Mouse (Mus musculus) spleen, adult 2 months (tissue): ENCODE measurements around the gene Snx29. TPM values are rescaled to one million over a fixed set of nuclear protein-coding genes. Genes with fewer than 3 reads are reported as not detected.
"Not testable (repeated sequence)": the region's sequence is repeated elsewhere in the genome, so short reads cannot be mapped to it uniquely, and the experiment has no call there.

Source experiments
- DNase-seq, 2 experiments: peaks; one replicate each; pipeline versions ENCODE4 v3.0.0 to v3.0.0-alpha.2; 2012 to 2021; ENCODE audit warnings: low spot score in 2 of 2, low read depth in 1 of 2
- H3K27ac ChIP-seq: fragments of 200-500 bp; 2 replicates; pipeline ENCODE4 v1.5.1; 2012; ENCODE audit warnings: low read length, inconsistent platforms; ENCODE audit not compliant: insufficient read depth
- H3K27me3 ChIP-seq: fragments of 200-500 bp; 2 replicates; pipeline ENCODE4 v1.6.1; 2012; ENCODE audit warnings: mild to moderate bottlenecking, moderate library complexity, low read length, inconsistent platforms; ENCODE audit not compliant: control insufficient read depth, insufficient read depth
- H3K36me3 ChIP-seq: fragments of 200-500 bp; 2 replicates; pipeline ENCODE4 v1.6.1; 2012; ENCODE audit warnings: mild to moderate bottlenecking, low read length, inconsistent platforms; ENCODE audit not compliant: control insufficient read depth, insufficient read depth
- H3K4me1 ChIP-seq: fragments of 200-500 bp; 2 replicates; pipeline ENCODE4 v1.6.1; 2011; ENCODE audit warnings: inconsistent platforms; ENCODE audit not compliant: control insufficient read depth, insufficient read depth, insufficient read length
- H3K4me3 ChIP-seq: fragments of 200-500 bp; 2 replicates; pipeline ENCODE4 v1.5.1; 2011; ENCODE audit warnings: mild to moderate bottlenecking, inconsistent platforms; ENCODE audit not compliant: insufficient read depth, insufficient read length; ENCODE audit errors: extremely low read depth
- CTCF ChIP-seq: fragments of 200-500 bp; IDR thresholded peaks from 2 replicates; pipeline ENCODE4 v1.5.1; 2011; ENCODE audit warnings: mild to moderate bottlenecking, inconsistent platforms; ENCODE audit not compliant: insufficient read depth, insufficient read length, insufficient replicate concordance; ENCODE audit errors: extremely low read depth
- POLR2A ChIP-seq: fragments of 200-500 bp; IDR thresholded peaks from 2 replicates; pipeline ENCODE4 v1.6.1; 2011; ENCODE audit warnings: low read depth, low read length, inconsistent platforms
- WGBS: fragments of 180-500 bp; shearing (Covaris S2); methylation state at CpG from one replicate; pipeline ENCODE4 v1.1.7; 2018; 5-methylcytosine and 5-hydroxymethylcytosine counted together
- polyA plus RNA-seq: library from polyadenylated mRNA; depleted of rRNA; stranded (reverse); fragments of >200 nt; gene quantifications from 2 replicates; pipeline ENCODE4 v1.2.3, GENCODE M21; 2012

Snx29 gene
- polyA plus RNA-seq, 1 experiment: 13.6 TPM

GRCm38 (mm10) chr16:11508341-11508740, 185.6 kb downstream of the Snx29 start:
- no peak overlapping the region for H3K4me3 ChIP-seq
- TF ChIP-seq POLR2A (no peak), CTCF (no peak)
- peaks cover 2% of the 10 kb centered on the region for H3K36me3 ChIP-seq
- WGBS: 91% methylated on average over 7 of the region's 7 CpGs
- no peak overlapping the region for H3K27ac ChIP-seq
- no peaks in the 10 kb centered on the region for H3K27me3 ChIP-seq
- DNase-seq: no peak
- peaks cover 5% of the 10 kb centered on the region for H3K4me1 ChIP-seq

GRCm38 (mm10) chr16:11510416-11510815, 187.7 kb downstream of the Snx29 start:
- Histone ChIP-seq H3K36me3 (peaks cover 2% of the 10 kb centered on the region), H3K27ac (no peak overlapping the region), H3K27me3 (no peaks in the 10 kb centered on the region), H3K4me1 (peaks cover 5% of the 10 kb centered on the region), H3K4me3 (no peak overlapping the region)
- DNase-seq: no peak
- no peak for TF ChIP-seq CTCF
- 91% methylated on average over 2 of the region's 2 CpGs for WGBS

- Histone ChIP-seq H3K4me3 (no peak overlapping the region), H3K36me3 (peaks cover 3% of the 10 kb centered on the region), H3K4me1 (0 out of 2 replicates have a peak, but pooled peaks cover under 1% of the 10 kb centered on the region), H3K27me3 (no peaks in the 10 kb centered on the region), H3K27ac (no peak overlapping the region)
- no peak for DNase-seq
- 84% methylated on average over 3 of the region's 3 CpGs for WGBS
- TF ChIP-seq POLR2A (no peak), CTCF (no peak)
Measured at GRCm38 (mm10) chr16:11510854-11511253, 188.1 kb downstream of the Snx29 start.

DNA sequence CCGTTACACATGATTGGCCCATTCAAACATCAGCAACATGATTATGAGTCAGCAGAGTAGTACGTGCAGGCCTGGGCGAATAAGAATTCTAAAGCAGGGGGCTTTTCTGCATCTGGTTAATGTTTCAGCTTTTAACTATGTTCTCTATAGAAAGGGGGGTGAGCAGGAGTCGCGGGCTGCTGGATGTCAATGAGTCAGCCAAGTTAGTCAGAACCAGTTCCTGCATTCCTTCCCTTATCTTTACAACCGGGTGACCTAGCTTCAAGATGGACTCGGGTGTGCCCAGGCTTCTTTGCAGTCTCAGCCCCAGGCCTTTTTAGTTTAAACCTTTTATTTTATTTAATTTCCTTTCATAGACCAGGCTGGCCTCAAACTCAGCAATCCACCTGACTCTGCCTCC, 189.0 kb downstream of the Snx29 start:
- WGBS: 91% methylated on average over 7 of the region's 7 CpGs
- not testable (repeated sequence) for H3K4me1 ChIP-seq, H3K27me3 ChIP-seq, DNase-seq, H3K36me3 ChIP-seq, H3K27ac ChIP-seq, H3K4me3 ChIP-seq

- Histone ChIP-seq H3K4me1 (peaks cover 3% of the 10 kb centered on the region; the same call in 1 of the 2 replicates), H3K4me3 (no peak overlapping the region), H3K27me3 (no peaks in the 10 kb centered on the region), H3K36me3 (peaks cover 8% of the 10 kb centered on the region), H3K27ac (no peak overlapping the region)
- WGBS: 85% methylated on average over 2 of the region's 2 CpGs
- TF ChIP-seq POLR2A: no peak
- TF ChIP-seq CTCF: no peak
- DNase-seq: no peak
Measured at GRCm38 (mm10) chr16:11516681-11517080, 194.0 kb downstream of the Snx29 start.

GRCm38 (mm10) chr16:11517385-11517784, 194.7 kb downstream of the Snx29 start:
- Histone ChIP-seq H3K27me3 (no peaks in the 10 kb centered on the region), H3K4me3 (no peak overlapping the region), H3K27ac (no peak overlapping the region), H3K36me3 (peaks cover 8% of the 10 kb centered on the region), H3K4me1 (peaks cover 3% of the 10 kb centered on the region; the same call in 1 of the 2 replicates)
- TF ChIP-seq POLR2A (no peak), CTCF (no peak)
- DNase-seq: no peak
- 90% methylated on average over 6 of the region's 6 CpGs for WGBS

- Histone ChIP-seq H3K27me3 (no peaks in the 10 kb centered on the region), H3K4me3 (no peak overlapping the region), H3K27ac (no peak overlapping the region), H3K36me3 (peaks cover 8% of the 10 kb centered on the region), H3K4me1 (peaks cover 3% of the 10 kb centered on the region; the same call in 1 of the 2 replicates)
- peak in 1 of 2 experiments; percentile 27 for DNase-seq
- 31% methylated on average over 12 of the region's 12 CpGs for WGBS
- TF ChIP-seq CTCF (no peak), POLR2A (no peak)
Measured at GRCm38 (mm10) chr16:11518803-11519498, 196.2 kb downstream of the Snx29 start.
